In the genomic region with DNA sequence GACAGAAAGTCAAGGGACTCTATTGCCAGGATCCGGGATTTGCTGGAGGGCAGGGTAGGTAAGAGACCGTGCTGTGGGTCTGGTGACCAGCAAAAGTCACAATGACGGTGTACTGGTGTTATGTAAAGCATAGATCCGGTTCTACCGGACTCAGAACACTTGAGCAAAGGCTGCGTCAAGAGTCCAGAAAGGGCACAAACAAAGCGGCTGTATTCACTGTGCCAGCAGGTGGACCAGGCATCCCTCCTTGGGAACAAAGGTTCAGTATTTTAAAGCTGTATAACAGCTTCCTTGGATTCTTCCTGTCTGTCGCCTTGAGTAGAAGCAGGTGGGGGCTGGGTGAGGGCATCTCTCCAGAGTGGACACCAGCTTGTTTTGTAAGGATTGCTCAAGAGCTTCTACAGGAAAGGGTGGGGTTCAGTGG, we compare ENCODE assay signal across 7 mouse cellular contexts. TPM values are rescaled to one million over a fixed set of nuclear protein-coding genes. Genes with fewer than 3 reads are reported as not detected.
DNase-seq lines count a peak whose midpoint lies in the region; ATAC-seq and TF ChIP-seq lines count a peak whose summit lies in the region.

No protein-coding gene starts in this region.

- no peak for TF ChIP-seq CTCF in cerebellum, adult 2 months (IDR thresholded peaks at IDR 0.05; ENCODE audit: borderline replicate concordance, insufficient read depth, low read depth, low read length)

- ATAC-seq in embryonic facial prominence, embryonic 13.5 days (ENCODE audit: insufficient number of reproducible peaks, insufficient read depth, low FRiP score, low TSS enrichment, low read depth) = no peak
- peak; percentile 47 for ATAC-seq in lung, embryonic 15.5 days (ENCODE audit: borderline replicate concordance, extremely low read depth, low FRiP score, low TSS enrichment)
- ATAC-seq in inflammation-experienced regulatory T-cells, adult 6 months = no peak

- DNase-seq in adrenal gland, postnatal 10 days = peak; percentile 41
- peak; percentile 69 for DNase-seq in kidney, adult 18-20 months
- no peak for DNase-seq in thymus, postnatal 25 days
- DNase-seq in cerebellum, adult 2 months = no peak

- H3K36me3 ChIP-seq in embryonic facial prominence, embryonic 13.5 days = no peaks in the 10 kb centered on the region
- H3K36me3 ChIP-seq in lung, embryonic 15.5 days = no peaks in the 10 kb centered on the region

- no peak for TF ChIP-seq POLR2A in cerebellum, adult 2 months (IDR thresholded peaks at IDR 0.05; ENCODE audit: borderline replicate concordance, insufficient read depth, low read length)

- H3K9me3 ChIP-seq in embryonic facial prominence, embryonic 13.5 days = no peaks in the 10 kb centered on the region
- H3K9me3 ChIP-seq in lung, embryonic 15.5 days = no peaks in the 10 kb centered on the region

- H3K4me3 ChIP-seq in embryonic facial prominence, embryonic 13.5 days = no peak overlapping the region
- no peak overlapping the region for H3K4me3 ChIP-seq in lung, embryonic 15.5 days
- H3K4me3 ChIP-seq in cerebellum, adult 2 months (replicated peaks; ENCODE audit: insufficient read depth, low read depth, low read length) = no peak overlapping the region

- H3K4me1 ChIP-seq in embryonic facial prominence, embryonic 13.5 days = peaks cover 33% of the 10 kb centered on the region
- peaks cover 24% of the 10 kb centered on the region for H3K4me1 ChIP-seq in lung, embryonic 15.5 days
- H3K4me1 ChIP-seq in cerebellum, adult 2 months (ENCODE audit: control insufficient read depth, insufficient read depth, low read length) = no peaks in the 10 kb centered on the region

- peak overlapping the region; percentile 27 for H3K4me2 ChIP-seq in embryonic facial prominence, embryonic 13.5 days
- H3K4me2 ChIP-seq in lung, embryonic 15.5 days = peak overlapping the region; percentile 32

- peak overlapping the region; percentile 81 for H3K27ac ChIP-seq in embryonic facial prominence, embryonic 13.5 days
- H3K27ac ChIP-seq in lung, embryonic 15.5 days = peak overlapping the region; percentile 91
- H3K27ac ChIP-seq in cerebellum, adult 2 months (ENCODE audit: insufficient read depth, low read length) = no peak overlapping the region

- H3K9ac ChIP-seq in embryonic facial prominence, embryonic 13.5 days = no peak overlapping the region
- H3K9ac ChIP-seq in lung, embryonic 15.5 days = no peak overlapping the region

- H3K27me3 ChIP-seq in embryonic facial prominence, embryonic 13.5 days = no peaks in the 10 kb centered on the region
- H3K27me3 ChIP-seq in lung, embryonic 15.5 days = no peaks in the 10 kb centered on the region
- no peaks in the 10 kb centered on the region for H3K27me3 ChIP-seq in cerebellum, adult 2 months (ENCODE audit: control insufficient read depth, insufficient read depth, low read length)

- WGBS in embryonic facial prominence, embryonic 13.5 days = 42% methylated on average over 8 of the region's 8 CpGs
- WGBS in lung, embryonic 15.5 days = 48% methylated on average over 8 of the region's 8 CpGs
- WGBS in cerebellum, adult 2 months = 73% methylated on average over 8 of the region's 8 CpGs

RNA-seq across cellular contexts. Expression of gene Rassf3, which starts 22.3 kb away (rescaled TPM):
- 10 to 100 TPM; 47.9 to 49.1 TPM for total RNA-seq in adrenal gland, postnatal 10 days (2021)
- polyA plus RNA-seq in embryonic facial prominence, embryonic 13.5 days (2015; fragmentation: Nextera tagmentation; extraction: Ambion mirVana) = 17.7 and 20.8 TPM in 2 replicates
- polyA plus RNA-seq in lung, embryonic 15.5 days (2015; fragmentation: Nextera tagmentation; extraction: Ambion mirVana) = 18.3 and 20.8 TPM in 2 replicates
- 1 to 10 TPM; 6.1 to 6.8 (median 6.2) TPM for polyA plus RNA-seq in inflammation-experienced regulatory T-cells, adult 6 months (2017; shearing (Covaris generic))
- polyA plus RNA-seq in cerebellum, adult 2 months (2012; rRNA removed) = 16.5 and 17.8 TPM in 2 replicates

Comparison
In these comparisons a context has a peak if more than half of its experiments do, and no peak if none do; other contexts are left out.
1. DNase-seq: peak in adrenal gland, postnatal 10 days (single experiment) and kidney, adult 18-20 months (single experiment); none in thymus, postnatal 25 days (single experiment) and cerebellum, adult 2 months (0 of 2).